Mouse (Mus musculus): Measurements from ENCODE around the gene Elf4.

The Elf4 gene

GRCm38 (mm10) chrX:48367841-48368240, 95.1 kb downstream of the Elf4 start:
- no peak for DNase-seq (ENCODE audit: low spot score)

- no peak for DNase-seq (ENCODE audit: low spot score)
These were observed 96.9 kb downstream of the Elf4 start for GRCm38 (mm10) chrX:48365836-48366577.
